Mouse (Mus musculus) liver, embryonic 12.5 days (tissue): Measurements from ENCODE around the gene Gramd1b. TPM values are rescaled to one million over a fixed set of nuclear protein-coding genes. Genes with fewer than 3 reads are reported as not detected.

Experiments
- ATAC-seq: fragments of 200-750 bp; cut with Nextera tagmentation; 2 replicates; pipeline ENCODE4 v1.8.0; 2017; ENCODE audit warnings: moderate number of reproducible peaks, mild to moderate bottlenecking, moderate library complexity
- H3K27ac ChIP-seq: fragments of 300-500 bp; sonication (generic); 2 replicates; pipeline ENCODE4 v1.5.1; 2016; ENCODE audit warnings: mild to moderate bottlenecking
- H3K27me3 ChIP-seq: fragments of 300-500 bp; sonication (generic); replicated peaks from 2 replicates; pipeline ENCODE4 v1.6.1; 2016; ENCODE audit warnings: mild to moderate bottlenecking, moderate library complexity
- H3K36me3 ChIP-seq: fragments of 300-500 bp; sonication (generic); 2 replicates; pipeline ENCODE4 v1.6.1; 2016; ENCODE audit warnings: mild to moderate bottlenecking, moderate library complexity
- H3K4me1 ChIP-seq: fragments of 300-500 bp; sonication (generic); 2 replicates; pipeline ENCODE4 v1.6.1; 2016
- H3K4me2 ChIP-seq: fragments of 300-500 bp; sonication (generic); 2 replicates; pipeline ENCODE4 v1.6.1; 2016; ENCODE audit warnings: mild to moderate bottlenecking, moderate library complexity
- H3K4me3 ChIP-seq: fragments of 300-500 bp; sonication (generic); 2 replicates; pipeline ENCODE4 v1.5.1; 2016; ENCODE audit warnings: mild to moderate bottlenecking, moderate library complexity
- H3K9ac ChIP-seq: fragments of 300-500 bp; sonication (generic); 2 replicates; pipeline ENCODE4 v1.6.1; 2016; ENCODE audit warnings: mild to moderate bottlenecking, moderate library complexity
- H3K9me3 ChIP-seq: fragments of 300-500 bp; sonication (generic); replicated peaks from 2 replicates; pipeline ENCODE4 v1.6.1; 2016; ENCODE audit warnings: mild to moderate bottlenecking, moderate library complexity
- WGBS: fragments of 180-500 bp; shearing (Covaris S2); methylation state at CpG from one replicate; pipeline ENCODE4 v1.1.7; 2016; ENCODE audit not compliant: insufficient replicate concordance; 5-methylcytosine and 5-hydroxymethylcytosine counted together
- polyA plus RNA-seq: library from polyadenylated mRNA; unstranded; fragments of >200 nt; fragmentation: Nextera tagmentation; extraction: Ambion mirVana; gene quantifications from 2 replicates; pipeline ENCODE4 v1.2.1, GENCODE M21; 2016

Gramd1b gene
- polyA plus RNA-seq, 1 experiment from 2014 or later = 1.7 TPM

DNA sequence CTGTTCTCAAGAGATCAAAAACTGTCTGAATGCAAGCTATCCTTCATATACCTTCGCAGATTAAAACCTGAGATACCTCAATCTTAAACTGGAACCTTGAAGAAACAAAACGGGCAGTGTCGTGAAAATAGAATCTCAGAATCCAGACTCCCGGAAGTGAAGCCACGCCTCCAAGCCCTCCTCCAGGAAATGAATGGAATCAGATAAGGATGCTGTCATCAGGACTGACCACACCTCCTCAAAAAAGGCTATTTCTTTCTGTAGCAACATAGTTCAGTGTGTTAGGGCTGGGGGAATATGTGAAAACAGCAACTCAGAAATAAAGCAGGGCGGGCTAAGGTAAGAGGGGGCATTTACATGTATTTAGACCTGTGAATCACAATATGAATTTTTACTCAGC is 142.0 kb downstream of the Gramd1b start:
- H3K4me3 ChIP-seq = no peak overlapping the region
- H3K27me3 ChIP-seq = no peaks in the 10 kb centered on the region
- no peak overlapping the region for H3K4me2 ChIP-seq
- no peak overlapping the region for H3K9ac ChIP-seq
- H3K9me3 ChIP-seq = no peaks in the 10 kb centered on the region
- no peak for ATAC-seq
- no peaks in the 10 kb centered on the region for H3K36me3 ChIP-seq
- 0 out of 2 replicates have a peak, but pooled peaks cover 11% of the 10 kb centered on the region for H3K4me1 ChIP-seq
- H3K27ac ChIP-seq = no peak overlapping the region
- WGBS = 41% methylated on average over 6 of the region's 6 CpGs

DNA sequence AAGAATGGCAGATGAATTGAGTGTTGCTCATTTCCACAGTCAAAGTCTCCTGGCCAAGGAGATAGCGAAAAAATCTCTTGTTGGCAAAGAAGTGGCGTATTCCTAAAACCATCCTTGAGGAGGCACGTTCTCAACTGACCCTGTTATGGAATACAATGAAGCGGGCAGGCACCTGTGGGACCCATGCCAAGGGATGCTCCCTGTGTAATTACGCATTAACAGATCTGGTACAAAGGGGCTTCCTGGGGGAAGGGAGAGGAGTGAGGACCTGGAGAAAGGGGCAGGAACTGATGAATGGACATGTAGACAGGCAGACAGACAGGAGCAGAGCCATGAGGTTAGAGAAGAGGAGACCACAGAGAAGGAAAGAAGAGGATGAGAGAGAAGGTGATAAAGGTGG is 146.4 kb downstream of the Gramd1b start:
- H3K9me3 ChIP-seq = no peaks in the 10 kb centered on the region
- H3K27ac ChIP-seq = no peak overlapping the region
- WGBS = 75% methylated on average over 5 of the region's 5 CpGs
- no peaks in the 10 kb centered on the region for H3K27me3 ChIP-seq
- H3K4me3 ChIP-seq = no peak overlapping the region
- no peak overlapping the region for H3K4me2 ChIP-seq
- peaks cover 4% of the 10 kb centered on the region; the same call in 1 of the 2 replicates for H3K4me1 ChIP-seq
- H3K36me3 ChIP-seq = no peaks in the 10 kb centered on the region
- no peak overlapping the region for H3K9ac ChIP-seq
- ATAC-seq = no peak

DNA sequence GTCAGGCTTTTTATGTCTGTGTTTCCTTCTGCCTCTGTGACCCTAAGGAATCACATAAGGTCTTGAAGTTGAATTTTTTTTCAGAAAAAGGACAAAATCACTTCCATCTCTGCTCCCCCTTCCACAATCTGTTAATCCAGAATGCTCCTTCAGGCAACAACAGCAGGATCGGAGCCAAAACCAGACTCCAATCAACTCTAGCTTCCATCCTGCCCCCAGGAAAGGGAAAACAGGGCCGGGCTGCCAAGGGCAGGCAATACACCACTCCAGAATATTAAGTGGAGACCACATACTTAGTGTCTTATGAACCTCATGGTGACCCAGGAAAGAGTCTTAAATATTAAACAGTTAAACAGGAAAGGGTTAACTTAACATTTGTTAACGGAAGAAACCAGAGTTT is 148.7 kb downstream of the Gramd1b start:
- Histone ChIP-seq H3K4me3 (no peak overlapping the region), H3K36me3 (no peaks in the 10 kb centered on the region), H3K27me3 (no peaks in the 10 kb centered on the region), H3K4me1 (peaks cover 4% of the 10 kb centered on the region; the same call in 1 of the 2 replicates), H3K9me3 (no peaks in the 10 kb centered on the region), H3K9ac (no peak overlapping the region), H3K4me2 (no peak overlapping the region), H3K27ac (no peak overlapping the region)
- ATAC-seq = no peak
- 68% methylated on average over 3 of the region's 3 CpGs for WGBS

DNA sequence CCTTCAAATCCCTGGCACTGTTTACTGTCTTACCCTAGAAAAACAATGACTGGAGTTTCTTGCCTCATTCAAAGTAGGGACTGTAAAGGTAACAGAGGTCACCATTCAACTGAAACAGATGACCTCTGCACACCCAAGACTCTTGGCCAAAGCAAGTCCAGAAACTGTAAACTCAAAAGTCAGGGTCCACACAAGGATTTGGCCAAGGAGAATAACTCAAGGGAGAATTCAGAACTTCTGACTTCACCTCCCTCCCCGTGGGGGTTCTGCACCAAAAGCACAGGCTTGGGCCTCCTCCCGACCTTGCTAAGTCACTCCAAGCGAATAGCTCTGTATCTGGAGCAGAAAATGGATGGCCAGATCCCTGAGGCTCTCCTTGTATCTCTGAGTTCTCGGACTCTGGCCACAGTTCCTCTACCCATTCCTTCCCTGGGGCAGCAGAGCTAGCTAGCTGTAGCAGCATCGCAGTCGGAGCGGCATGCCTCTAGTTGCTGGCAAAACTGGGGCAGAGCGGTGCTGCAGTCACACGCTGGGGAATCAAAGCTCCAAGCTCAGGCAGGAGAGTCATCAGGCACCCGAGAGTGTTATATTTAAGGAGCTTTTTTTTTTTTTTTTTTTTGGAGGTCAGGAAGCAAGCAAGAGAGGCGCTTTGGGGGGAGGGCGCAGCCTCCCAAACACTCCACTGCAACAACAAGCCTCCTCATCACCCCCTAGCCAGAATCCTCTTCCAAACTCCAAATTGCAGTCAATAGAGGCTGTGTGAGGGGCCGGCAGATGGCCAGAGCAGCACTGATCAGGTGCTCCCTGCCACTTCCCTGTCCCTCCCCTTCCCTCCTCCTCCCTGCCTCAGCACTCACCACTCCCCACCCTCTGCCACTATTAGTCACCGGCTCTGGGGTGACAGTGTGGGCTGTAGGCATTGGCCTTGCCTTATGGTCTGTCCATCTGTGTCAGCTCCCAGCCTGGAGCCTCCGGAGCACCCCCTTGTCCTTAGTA is 149.5 kb downstream of the Gramd1b start:
- H3K4me1 ChIP-seq = peaks cover 4% of the 10 kb centered on the region; the same call in 1 of the 2 replicates
- H3K4me2 ChIP-seq = no peak overlapping the region
- H3K4me3 ChIP-seq = no peak overlapping the region
- no peaks in the 10 kb centered on the region; the same call in 1 of the 2 replicates for H3K27me3 ChIP-seq
- 37% methylated on average over 15 of the region's 15 CpGs for WGBS
- peak; percentile 66 for ATAC-seq
- H3K36me3 ChIP-seq = no peaks in the 10 kb centered on the region
- H3K9ac ChIP-seq = no peak overlapping the region
- H3K27ac ChIP-seq = no peak overlapping the region
- H3K9me3 ChIP-seq = no peaks in the 10 kb centered on the region

DNA sequence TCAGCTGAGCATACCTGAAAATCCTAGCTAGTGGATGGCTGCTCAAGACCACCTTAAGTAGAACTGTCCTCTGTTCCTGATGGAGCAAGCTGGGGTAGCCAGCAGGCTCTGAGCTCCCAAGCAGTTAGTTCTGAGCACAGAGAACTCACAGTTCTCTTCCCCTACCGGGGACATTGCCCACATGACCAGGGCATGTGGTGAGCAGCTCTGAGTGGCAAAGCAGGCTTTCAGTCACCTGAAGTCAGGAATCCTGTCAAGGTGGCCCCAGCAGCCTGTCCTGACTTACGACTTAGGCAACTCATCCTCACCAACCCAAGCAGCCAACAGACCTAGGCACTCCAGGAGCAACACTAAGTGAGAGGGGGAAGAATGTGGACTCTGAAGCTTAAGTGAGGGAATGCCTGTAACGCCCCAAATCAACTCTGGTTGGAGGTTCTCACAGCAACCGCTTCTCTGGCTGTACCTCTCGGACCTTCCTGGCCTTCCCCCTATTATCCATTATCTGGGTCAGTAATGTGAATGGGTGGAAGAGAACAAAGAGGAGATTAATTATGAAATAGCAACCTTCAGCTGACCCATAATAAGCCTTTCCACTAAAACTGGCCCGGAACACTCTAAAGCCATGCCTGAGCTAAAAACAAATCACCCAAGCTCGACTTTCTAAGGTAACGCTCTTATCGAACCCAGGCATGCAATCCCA is 154.3 kb downstream of the Gramd1b start:
- peaks cover 8% of the 10 kb centered on the region; the same call in 1 of the 2 replicates for H3K4me1 ChIP-seq
- H3K9ac ChIP-seq = no peak overlapping the region
- H3K27ac ChIP-seq = no peak overlapping the region
- 67% methylated on average over 9 of the region's 9 CpGs for WGBS
- ATAC-seq = no peak
- H3K9me3 ChIP-seq = no peaks in the 10 kb centered on the region
- H3K27me3 ChIP-seq = no peaks in the 10 kb centered on the region; the same call in 1 of the 2 replicates
- H3K4me3 ChIP-seq = no peak overlapping the region
- H3K4me2 ChIP-seq = peak overlapping the region; percentile 38
- no peaks in the 10 kb centered on the region for H3K36me3 ChIP-seq

DNA sequence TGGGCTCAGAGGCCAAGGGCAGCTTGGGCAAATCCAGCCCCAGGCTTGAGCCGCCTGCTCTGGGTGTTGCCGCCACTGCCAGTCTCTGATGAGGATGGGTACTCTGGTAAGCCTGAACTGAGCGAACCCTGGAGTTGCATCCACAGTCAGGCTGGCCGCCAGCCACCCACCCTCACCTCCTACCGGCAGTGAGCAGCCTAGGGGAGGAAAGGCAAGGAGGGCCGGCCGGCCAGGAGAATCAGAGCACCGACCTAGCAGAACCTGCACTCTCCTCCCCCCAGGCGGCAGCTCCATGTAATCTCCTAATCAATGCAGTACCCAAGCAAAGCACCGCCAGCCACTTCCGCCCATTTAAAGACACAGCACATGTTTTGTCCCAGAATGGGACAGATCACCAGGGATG is 155.0 kb downstream of the Gramd1b start:
- no peaks in the 10 kb centered on the region; the same call in 1 of the 2 replicates for H3K27me3 ChIP-seq
- no peak overlapping the region for H3K27ac ChIP-seq
- no peak overlapping the region for H3K9ac ChIP-seq
- H3K4me2 ChIP-seq = peak overlapping the region; percentile 38
- H3K4me3 ChIP-seq = 0 out of 2 replicates have a peak overlapping the region, but pooled peaks have one; percentile 11
- ATAC-seq = peak; percentile 61
- H3K9me3 ChIP-seq = no peaks in the 10 kb centered on the region
- no peaks in the 10 kb centered on the region for H3K36me3 ChIP-seq
- peaks cover 8% of the 10 kb centered on the region; the same call in 1 of the 2 replicates for H3K4me1 ChIP-seq
- WGBS = 19% methylated on average over 11 of the region's 11 CpGs

DNA sequence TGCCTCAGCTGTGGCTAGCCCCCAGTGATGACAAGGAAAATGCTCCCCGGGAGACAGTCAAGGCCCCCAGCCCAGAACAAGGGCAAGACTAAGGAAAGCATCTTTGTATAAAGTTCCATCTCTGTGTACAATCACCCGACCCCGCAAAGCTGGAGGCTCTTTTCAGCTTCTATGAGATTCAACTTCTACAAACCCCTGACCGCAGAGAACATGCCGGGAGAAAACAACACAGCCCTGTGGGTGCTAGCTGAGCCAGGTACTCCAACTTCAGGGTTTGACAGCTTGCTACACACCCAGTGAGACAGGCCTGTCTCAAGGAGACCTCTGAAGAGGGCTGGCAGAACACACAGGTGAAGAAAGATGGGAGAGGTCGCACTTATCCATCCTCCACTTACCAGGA is 155.7 kb downstream of the Gramd1b start:
- no peak overlapping the region for H3K4me2 ChIP-seq
- no peak overlapping the region for H3K4me3 ChIP-seq
- no peak for ATAC-seq
- no peak overlapping the region for H3K27ac ChIP-seq
- peaks cover 8% of the 10 kb centered on the region; the same call in 1 of the 2 replicates for H3K4me1 ChIP-seq
- H3K27me3 ChIP-seq = no peaks in the 10 kb centered on the region; the same call in 1 of the 2 replicates
- no peaks in the 10 kb centered on the region for H3K36me3 ChIP-seq
- no peak overlapping the region for H3K9ac ChIP-seq
- 62% methylated on average over 6 of the region's 6 CpGs for WGBS
- no peaks in the 10 kb centered on the region for H3K9me3 ChIP-seq

DNA sequence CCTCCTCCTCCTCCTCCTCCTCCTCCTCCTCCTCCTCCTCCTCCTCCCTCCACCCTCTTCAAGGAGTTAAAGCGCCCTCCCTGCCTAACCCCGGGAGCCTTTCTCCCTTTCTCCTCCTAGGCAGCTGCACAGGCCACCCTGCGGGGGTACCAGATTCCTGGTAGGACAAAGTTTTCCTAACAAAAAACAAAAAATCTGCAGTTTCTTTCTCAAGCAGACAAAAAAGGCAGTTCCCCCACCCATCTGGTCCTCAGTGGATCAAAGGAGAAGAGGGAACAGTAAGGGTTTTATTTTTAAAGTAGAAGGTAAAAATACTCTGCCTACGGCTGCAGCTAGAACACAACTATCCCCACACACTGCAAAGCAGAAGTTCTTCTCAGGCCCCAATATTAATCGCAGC is 156.2 kb downstream of the Gramd1b start:
- Histone ChIP-seq H3K9me3 (no peaks in the 10 kb centered on the region), H3K27me3 (no peaks in the 10 kb centered on the region; the same call in 1 of the 2 replicates), H3K27ac (no peak overlapping the region), H3K9ac (no peak overlapping the region), H3K4me1 (peaks cover 8% of the 10 kb centered on the region), H3K4me3 (no peak overlapping the region), H3K36me3 (no peaks in the 10 kb centered on the region), H3K4me2 (no peak overlapping the region)
- WGBS = 51% methylated on average over 3 of the region's 5 CpGs
- ATAC-seq = no peak

DNA sequence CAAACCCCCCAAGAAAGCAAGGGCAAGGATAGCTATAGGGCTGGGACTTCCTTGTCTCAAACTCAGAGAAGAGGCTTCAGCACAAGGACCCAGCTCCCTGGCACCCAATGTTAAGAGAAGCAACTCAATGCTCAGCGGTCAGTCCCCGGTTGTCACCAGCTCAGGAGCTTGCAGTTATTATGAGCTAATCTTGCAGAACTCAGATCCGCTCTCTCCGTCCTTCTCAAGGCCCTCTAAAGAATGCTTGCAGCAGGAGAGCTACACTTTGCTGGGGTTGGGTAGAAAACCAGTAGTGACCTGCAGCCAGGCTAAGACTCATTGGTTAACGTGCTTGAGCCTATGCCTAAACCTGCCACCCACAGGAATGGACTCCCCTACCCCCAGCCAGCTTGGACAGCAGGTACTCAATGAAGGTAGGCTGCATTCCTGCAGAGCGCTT is 156.6 kb downstream of the Gramd1b start:
- H3K4me1 ChIP-seq = peaks cover 8% of the 10 kb centered on the region
- no peak overlapping the region for H3K4me2 ChIP-seq
- H3K27me3 ChIP-seq = no peaks in the 10 kb centered on the region; the same call in 1 of the 2 replicates
- no peaks in the 10 kb centered on the region for H3K36me3 ChIP-seq
- no peak overlapping the region for H3K9ac ChIP-seq
- no peak overlapping the region for H3K4me3 ChIP-seq
- no peak overlapping the region for H3K27ac ChIP-seq
- H3K9me3 ChIP-seq = no peaks in the 10 kb centered on the region
- 73% methylated on average over 6 of the region's 6 CpGs for WGBS
- ATAC-seq = no peak

DNA sequence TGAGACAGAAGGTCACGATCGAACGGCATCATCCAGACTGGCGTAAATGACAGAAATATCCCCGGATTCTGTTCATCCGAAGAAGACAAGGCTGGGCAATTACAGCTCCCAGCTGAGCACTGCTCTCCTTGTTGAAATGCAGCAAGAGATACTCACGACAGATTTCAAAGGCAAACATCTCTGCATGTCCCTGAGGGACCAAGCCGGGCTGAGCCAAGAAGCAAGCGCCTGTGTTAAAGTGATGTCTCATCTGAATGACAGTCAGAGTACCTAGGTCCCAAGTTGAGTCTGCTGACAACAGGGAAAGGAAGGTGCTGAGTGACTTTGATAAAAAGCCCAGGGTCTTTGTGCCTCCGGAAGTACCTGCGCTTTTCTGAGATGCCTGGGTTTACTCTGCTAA is 157.1 kb downstream of the Gramd1b start:
- no peak for ATAC-seq
- WGBS = 73% methylated on average over 11 of the region's 11 CpGs
- H3K4me1 ChIP-seq = peaks cover 8% of the 10 kb centered on the region
- H3K4me2 ChIP-seq = no peak overlapping the region
- no peaks in the 10 kb centered on the region for H3K9me3 ChIP-seq
- H3K27me3 ChIP-seq = no peaks in the 10 kb centered on the region; the same call in 1 of the 2 replicates
- H3K4me3 ChIP-seq = no peak overlapping the region
- no peaks in the 10 kb centered on the region for H3K36me3 ChIP-seq
- no peak overlapping the region for H3K27ac ChIP-seq
- H3K9ac ChIP-seq = no peak overlapping the region

DNA sequence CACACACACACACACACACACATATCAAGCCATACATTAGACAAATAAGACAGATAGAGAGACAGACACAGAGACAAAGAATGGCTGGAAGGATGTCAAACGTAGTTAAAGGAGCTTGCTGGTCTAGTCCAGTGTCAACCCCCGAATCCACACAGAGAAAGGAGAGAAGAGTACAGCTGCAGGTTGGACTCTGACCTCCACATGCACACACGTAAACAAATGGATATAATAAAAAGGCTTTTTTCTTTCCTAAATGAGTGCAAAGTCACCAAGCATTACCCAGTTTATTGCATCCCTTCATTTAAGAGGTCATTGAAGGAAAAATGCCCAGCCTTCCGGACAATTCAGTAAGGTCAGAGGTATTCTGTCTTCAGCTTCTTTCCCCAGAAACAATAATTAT is 161.0 kb downstream of the Gramd1b start:
- Histone ChIP-seq H3K27me3 (no peaks in the 10 kb centered on the region), H3K27ac (no peak overlapping the region), H3K9me3 (no peaks in the 10 kb centered on the region), H3K36me3 (no peaks in the 10 kb centered on the region), H3K4me2 (no peak overlapping the region), H3K4me1 (peaks cover 2% of the 10 kb centered on the region), H3K4me3 (no peak overlapping the region), H3K9ac (no peak overlapping the region)
- ATAC-seq = no peak
- WGBS = 56% methylated on average over 4 of the region's 4 CpGs

DNA sequence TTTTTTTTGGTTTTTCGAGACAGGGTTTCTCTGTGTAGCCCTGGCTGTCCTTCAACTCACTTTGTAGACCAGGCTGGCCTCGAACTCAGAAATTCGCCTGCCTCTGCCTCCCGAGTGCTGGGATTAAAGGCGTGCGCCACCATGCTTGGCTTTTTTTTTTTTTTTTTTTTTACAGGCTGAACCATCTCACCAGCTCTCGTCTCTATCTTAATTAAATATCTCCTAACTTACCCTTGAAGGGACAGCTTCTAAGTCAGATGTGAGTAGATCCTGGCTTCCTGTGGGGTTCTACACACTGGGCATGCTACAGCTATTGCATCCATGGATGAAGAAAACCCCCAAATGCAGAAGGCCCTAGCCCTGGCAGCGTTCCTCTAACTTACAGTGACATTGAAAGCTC is 164.4 kb downstream of the Gramd1b start:
- Histone ChIP-seq H3K4me1 (no peaks in the 10 kb centered on the region; the same call in 1 of the 2 replicates), H3K27me3 (no peaks in the 10 kb centered on the region), H3K9ac (no peak overlapping the region), H3K27ac (no peak overlapping the region), H3K4me2 (no peak overlapping the region), H3K4me3 (no peak overlapping the region), H3K9me3 (no peaks in the 10 kb centered on the region), H3K36me3 (no peaks in the 10 kb centered on the region)
- WGBS = 74% methylated on average over 8 of the region's 8 CpGs
- ATAC-seq = no peak
